Mouse (Mus musculus) limb, embryonic 14.5 days (tissue): Measurements from ENCODE around the gene Ahcy. TPM values are rescaled to one million over a fixed set of nuclear protein-coding genes. Genes with fewer than 3 reads are reported as not detected.

ENCODE experiments used
- ATAC-seq: fragments of 200-750 bp; cut with Nextera tagmentation; 2 replicates; pipeline ENCODE4 v1.8.0; 2017; ENCODE audit warnings: low read depth, moderate number of reproducible peaks, moderate TSS enrichment; ENCODE audit not compliant: low FRiP score
- DNase-seq: peaks from one replicate; pipeline ENCODE4 v3.0.0-alpha.2; 2015; ENCODE audit warnings: low spot score
- H3K27ac ChIP-seq: fragments of 300-500 bp; sonication (generic); replicated peaks from 2 replicates; pipeline ENCODE4 v1.5.1; 2014; ENCODE audit warnings: low read depth, mild to moderate bottlenecking, low read length, moderate library complexity, mixed read lengths
- H3K27me3 ChIP-seq: fragments of 300-500 bp; sonication (generic); 2 replicates; pipeline ENCODE4 v1.6.1; 2014; ENCODE audit warnings: low read length, mixed read lengths; ENCODE audit not compliant: control insufficient read depth, insufficient read depth
- H3K36me3 ChIP-seq: fragments of 300-500 bp; sonication (generic); 2 replicates; pipeline ENCODE4 v1.6.1; 2014; ENCODE audit warnings: mild to moderate bottlenecking, low read length, moderate library complexity, mixed read lengths; ENCODE audit not compliant: control insufficient read depth, insufficient read depth
- H3K4me1 ChIP-seq: fragments of 300-500 bp; sonication (generic); 2 replicates; pipeline ENCODE4 v1.6.1; 2014; ENCODE audit warnings: antibody characterized with exemption, low read length, mixed read lengths; ENCODE audit not compliant: control insufficient read depth, insufficient read depth
- H3K4me2 ChIP-seq: fragments of 300-500 bp; sonication (generic); replicated peaks from 2 replicates; pipeline ENCODE4 v1.6.1; 2014; ENCODE audit warnings: low read depth, mild to moderate bottlenecking, low read length, moderate library complexity; ENCODE audit not compliant: severe bottlenecking
- H3K4me3 ChIP-seq: fragments of 300-500 bp; sonication (generic); replicated peaks from 2 replicates; pipeline ENCODE4 v1.5.1; 2014; ENCODE audit warnings: low read length
- H3K9ac ChIP-seq: fragments of 300-500 bp; sonication (generic); 2 replicates; pipeline ENCODE4 v1.6.1; 2014; ENCODE audit warnings: mild to moderate bottlenecking, low read depth, low read length, moderate library complexity; ENCODE audit not compliant: severe bottlenecking
- H3K9me3 ChIP-seq: fragments of 300-500 bp; sonication (generic); 2 replicates; pipeline ENCODE4 v1.6.1; 2016; ENCODE audit warnings: low read length; ENCODE audit not compliant: control insufficient read depth
- POLR2A ChIP-seq: fragments of 200-500 bp; IDR thresholded peaks from 2 replicates; pipeline ENCODE4 v1.8.0; 2012; ENCODE audit warnings: inconsistent platforms, mild to moderate bottlenecking, moderate library complexity, borderline replicate concordance; ENCODE audit not compliant: insufficient read depth, insufficient read length; ENCODE audit errors: extremely low read depth
- WGBS: fragments of 180-500 bp; shearing (Covaris S2); extraction: QIAGEN DNeasy Blood & Tissue Kit; methylation state at CpG from one replicate; pipeline ENCODE4 v1.1.7; 2014; 5-methylcytosine and 5-hydroxymethylcytosine counted together
- polyA plus RNA-seq, 2 experiments: library from polyadenylated mRNA; depleted of rRNA in 1 of 2; stranded (reverse) in 1 of 2; unstranded in 1 of 2; fragments of >200 nt; fragmentation: Nextera tagmentation in 1 of 2; extraction: Ambion mirVana in 1 of 2; gene quantifications; 2 replicates each; pipeline versions ENCODE4 v1.2.1 to v1.2.3; 2012 to 2014

Gene Ahcy
- polyA plus RNA-seq, 2 experiments = 70.5 to 123 TPM

DNA sequence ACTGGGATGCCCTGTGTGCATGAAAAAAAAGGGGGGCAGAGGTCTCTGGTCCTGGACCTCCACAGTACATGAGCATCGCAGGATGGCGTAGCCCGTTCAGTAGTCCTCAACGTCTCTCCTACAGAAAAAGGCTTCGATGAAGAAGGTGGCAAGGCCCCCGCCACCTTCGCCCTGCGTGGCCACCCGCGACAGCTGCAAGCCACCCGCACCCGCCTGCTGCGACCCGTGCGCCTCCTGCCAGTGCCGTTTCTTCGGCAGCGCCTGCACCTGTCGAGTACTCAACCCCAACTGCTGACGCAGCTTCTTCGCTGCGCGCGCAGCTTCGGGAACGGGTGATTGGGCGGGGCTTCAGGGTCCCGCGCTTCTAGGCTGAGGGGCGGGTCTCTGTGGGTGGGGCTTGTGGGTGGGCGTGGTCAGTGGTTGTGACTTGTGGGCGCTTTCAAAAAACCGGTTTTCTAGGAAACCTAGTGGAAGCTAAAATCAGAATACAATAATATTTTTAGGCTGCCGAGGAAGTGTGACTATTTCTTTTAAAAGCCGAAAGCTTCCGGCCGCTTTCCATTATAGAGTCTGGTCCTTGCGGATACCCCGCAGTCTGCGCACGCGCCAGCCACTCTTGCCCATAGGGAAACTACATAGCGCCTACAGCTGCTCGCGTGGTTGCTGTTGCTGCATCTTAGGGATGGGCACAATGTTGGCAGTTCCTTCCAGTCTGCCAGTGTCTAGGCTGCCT lies 23.6 kb downstream of the Ahcy start:
- peak overlapping the region; percentile 67 for H3K4me2 ChIP-seq
- ATAC-seq = peak; percentile 95
- no peaks in the 10 kb centered on the region for H3K9me3 ChIP-seq
- TF ChIP-seq POLR2A = 0 out of 2 replicates have a peak, but pooled peaks have one; percentile 67
- 3% methylated on average over 45 of the region's 45 CpGs for WGBS
- H3K27ac ChIP-seq = peak overlapping the region; percentile 66
- peak; percentile 94 for DNase-seq
- no peaks in the 10 kb centered on the region for H3K27me3 ChIP-seq
- peak overlapping the region; percentile 45 for H3K4me3 ChIP-seq
- peak overlapping the region; percentile 57 for H3K9ac ChIP-seq
- peaks cover 9% of the 10 kb centered on the region; the same call in 1 of the 2 replicates for H3K4me1 ChIP-seq
- H3K36me3 ChIP-seq = no peaks in the 10 kb centered on the region

DNA sequence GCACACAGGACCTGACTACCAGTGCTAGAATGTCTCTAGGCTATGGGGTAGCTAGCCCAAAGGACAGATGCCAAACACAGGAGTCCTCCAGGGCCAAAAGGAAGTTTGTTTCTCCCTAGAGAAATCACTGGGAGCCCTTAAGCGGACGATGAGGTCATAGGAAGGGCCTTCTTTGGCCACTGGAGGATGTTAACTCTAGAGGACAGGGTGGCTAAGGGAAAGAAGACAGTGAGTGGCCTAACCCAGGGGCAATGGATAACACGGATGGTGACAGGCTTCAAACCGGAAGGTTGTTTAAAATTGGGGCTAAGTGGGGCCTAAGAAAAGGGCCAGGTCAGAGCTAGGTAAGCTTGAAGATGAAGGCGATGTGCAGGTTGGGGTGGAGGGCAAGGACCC lies 24.2 kb downstream of the Ahcy start:
- 27% methylated on average over 5 of the region's 5 CpGs for WGBS
- Histone ChIP-seq H3K27me3 (no peaks in the 10 kb centered on the region), H3K36me3 (no peaks in the 10 kb centered on the region), H3K4me3 (peak overlapping the region; percentile 45), H3K9me3 (no peaks in the 10 kb centered on the region), H3K4me1 (peaks cover 9% of the 10 kb centered on the region; the same call in 1 of the 2 replicates), H3K27ac (no peak overlapping the region), H3K4me2 (peak overlapping the region; percentile 67), H3K9ac (peak overlapping the region; percentile 57)
- TF ChIP-seq POLR2A = no peak
- no peak for ATAC-seq
- DNase-seq = no peak

- H3K9ac ChIP-seq = peak overlapping the region; percentile 4; the same call in 1 of the 2 replicates
- 19% methylated on average over 7 of the region's 7 CpGs for WGBS
- peak overlapping the region; percentile 17 for H3K4me3 ChIP-seq
- peak; percentile 48 for DNase-seq
- peak overlapping the region; percentile 58; the same call in 1 of the 2 replicates for H3K27ac ChIP-seq
- peak overlapping the region; percentile 36 for H3K4me2 ChIP-seq
- no peak for TF ChIP-seq POLR2A
- H3K27me3 ChIP-seq = no peaks in the 10 kb centered on the region
- no peaks in the 10 kb centered on the region for H3K36me3 ChIP-seq
- peaks cover 9% of the 10 kb centered on the region; the same call in 1 of the 2 replicates for H3K4me1 ChIP-seq
- ATAC-seq = no peak
- no peaks in the 10 kb centered on the region for H3K9me3 ChIP-seq
These were observed 26.7 kb downstream of the Ahcy start for GRCm38 (mm10) chr2:155047452-155048178.

- Histone ChIP-seq H3K36me3 (no peaks in the 10 kb centered on the region), H3K4me3 (no peak overlapping the region), H3K27me3 (no peaks in the 10 kb centered on the region), H3K27ac (no peak overlapping the region), H3K9ac (no peak overlapping the region), H3K9me3 (no peaks in the 10 kb centered on the region), H3K4me2 (no peak overlapping the region), H3K4me1 (peaks cover 9% of the 10 kb centered on the region; the same call in 1 of the 2 replicates)
- no peak for TF ChIP-seq POLR2A
- ATAC-seq = no peak
- WGBS = 91% methylated on average over 2 of the region's 2 CpGs
- no peak for DNase-seq
These were observed 27.5 kb downstream of the Ahcy start for GRCm38 (mm10) chr2:155046803-155047202.

GRCm38 (mm10) chr2:155045075-155045474 lies 29.2 kb downstream of the Ahcy start:
- no peak for TF ChIP-seq POLR2A
- ATAC-seq = no peak

More at GRCm38 (mm10) chr2:155045075-155045474, 29.2 kb downstream of the Ahcy start:
- Histone ChIP-seq H3K9me3 (no peaks in the 10 kb centered on the region), H3K27ac (no peak overlapping the region), H3K36me3 (no peaks in the 10 kb centered on the region), H3K4me2 (no peak overlapping the region), H3K4me1 (peaks cover 6% of the 10 kb centered on the region; the same call in 1 of the 2 replicates), H3K9ac (no peak overlapping the region), H3K27me3 (no peaks in the 10 kb centered on the region), H3K4me3 (no peak overlapping the region)
- 70% methylated on average over 3 of the region's 3 CpGs for WGBS
- no peak for DNase-seq
